ENCODE assay signal across 8 mouse cellular contexts in genomic region chr3:153912546-153913509, GRCm38 (mm10). TPM values are rescaled to one million over a fixed set of nuclear protein-coding genes. Genes with fewer than 3 reads are reported as not detected.
DNase-seq lines count a peak whose midpoint lies in the region; ATAC-seq and TF ChIP-seq lines count a peak whose summit lies in the region.

TSS of gene Rabggtb (minus strand) at chr3:153913009.

- no peak for TF ChIP-seq CTCF in brain, embryonic 14.5 days (IDR thresholded peaks at IDR 0.05; ENCODE audit: borderline replicate concordance, extremely low read depth, insufficient read depth, insufficient read length)
- TF ChIP-seq CTCF in kidney, postnatal 0 days (IDR thresholded peaks at IDR 0.05; ENCODE audit: low read depth): no peak

- H3K27me3 ChIP-seq in erythroblast, embryonic 14.5 days (ENCODE audit: control insufficient read depth): no peaks in the 10 kb centered on the region
- no peaks in the 10 kb centered on the region for H3K27me3 ChIP-seq in heart, embryonic 12.5 days (replicated peaks)
- no peaks in the 10 kb centered on the region for H3K27me3 ChIP-seq in kidney, postnatal 0 days (ENCODE audit: insufficient read depth, low read length)
- no peaks in the 10 kb centered on the region for H3K27me3 ChIP-seq in liver, embryonic 11.5 days (replicated peaks; ENCODE audit: control insufficient read depth, insufficient read depth, low read length)
- H3K27me3 ChIP-seq in stomach, embryonic 14.5 days (ENCODE audit: control insufficient read depth, insufficient read depth, low read length): no peaks in the 10 kb centered on the region

- ATAC-seq in heart, embryonic 12.5 days (ENCODE audit: insufficient number of reproducible peaks, low FRiP score): peak; percentile 96
- peak; percentile 97 for ATAC-seq in kidney, postnatal 0 days (replicated peaks; ENCODE audit: low FRiP score, low read depth)
- peak; percentile 92 for ATAC-seq in liver, embryonic 11.5 days (replicated peaks; ENCODE audit: low FRiP score)
- ATAC-seq in stomach, embryonic 14.5 days (ENCODE audit: insufficient number of reproducible peaks, insufficient read depth, low FRiP score, low read depth): peak; percentile 98

- peaks cover 53% of the 10 kb centered on the region for H3K4me1 ChIP-seq in erythroblast, embryonic 14.5 days (ENCODE audit: control insufficient read depth)
- H3K4me1 ChIP-seq in heart, embryonic 12.5 days (replicated peaks): peaks cover 41% of the 10 kb centered on the region
- H3K4me1 ChIP-seq in kidney, postnatal 0 days (replicated peaks; ENCODE audit: insufficient read depth, low read length): peaks cover 15% of the 10 kb centered on the region; the same call in 1 of the 2 replicates
- H3K4me1 ChIP-seq in liver, embryonic 11.5 days (replicated peaks; ENCODE audit: control insufficient read depth, insufficient read depth, low read length): peaks cover 35% of the 10 kb centered on the region
- H3K4me1 ChIP-seq in stomach, embryonic 14.5 days (ENCODE audit: control insufficient read depth, insufficient read depth, low read length): peaks cover 22% of the 10 kb centered on the region

- H3K36me3 ChIP-seq in erythroblast, embryonic 14.5 days (ENCODE audit: control insufficient read depth): peaks cover 41% of the 10 kb centered on the region
- peaks cover 38% of the 10 kb centered on the region for H3K36me3 ChIP-seq in heart, embryonic 12.5 days
- H3K36me3 ChIP-seq in kidney, postnatal 0 days (ENCODE audit: insufficient read depth, low read length): peaks cover 24% of the 10 kb centered on the region
- H3K36me3 ChIP-seq in liver, embryonic 11.5 days (ENCODE audit: control insufficient read depth, insufficient read depth, low read length): peaks cover 35% of the 10 kb centered on the region
- H3K36me3 ChIP-seq in stomach, embryonic 14.5 days (ENCODE audit: control insufficient read depth, insufficient read depth, low read length): peaks cover 34% of the 10 kb centered on the region

- peak within 1 kb of the TSS; percentile 99 for H3K9ac ChIP-seq in heart, embryonic 12.5 days
- H3K9ac ChIP-seq in kidney, postnatal 0 days (ENCODE audit: low read depth, low read length): peak within 1 kb of the TSS; percentile 95
- H3K9ac ChIP-seq in liver, embryonic 11.5 days (ENCODE audit: low read depth, low read length): peak within 1 kb of the TSS; percentile 100
- peak within 1 kb of the TSS; percentile 98 for H3K9ac ChIP-seq in stomach, embryonic 14.5 days (replicated peaks; ENCODE audit: low read depth, low read length)

- peak within 1 kb of the TSS; percentile 93 for H3K27ac ChIP-seq in heart, embryonic 12.5 days (ENCODE audit: poor library complexity, severe bottlenecking)
- H3K27ac ChIP-seq in kidney, postnatal 0 days: peak within 1 kb of the TSS; percentile 93
- H3K27ac ChIP-seq in liver, embryonic 11.5 days (ENCODE audit: low read depth, low read length): peak within 1 kb of the TSS; percentile 95
- peak within 1 kb of the TSS; percentile 89 for H3K27ac ChIP-seq in stomach, embryonic 14.5 days (ENCODE audit: low read length)

- under 1% methylated on average over 65 of the region's 65 CpGs for WGBS in heart, embryonic 12.5 days
- WGBS in kidney, postnatal 0 days: under 1% methylated on average over 65 of the region's 65 CpGs
- whole genome bisulfite sequencing in liver, embryonic 11.5 days: under 1% methylated on average over 56 of the region's 65 CpGs
- WGBS in stomach, embryonic 14.5 days: under 1% methylated on average over 65 of the region's 65 CpGs

- peak; percentile 96 to 97 for DNase-seq in B cell, adult 2 months
- peak; percentile 98 for DNase-seq in brain, embryonic 14.5 days (ENCODE audit: low read depth)
- DNase-seq in kidney, postnatal 0 days (ENCODE audit: low spot score): peak; percentile 97
- DNase-seq in liver, embryonic 11.5 days (ENCODE audit: low spot score): peak; percentile 94
- peak; percentile 97 for DNase-seq in naive thymus-derived CD4-positive, alpha-beta T cell, adult 2 months (ENCODE audit: low read depth)

- peak within 1 kb of the TSS; percentile 75 for H3K4me3 ChIP-seq in erythroblast, embryonic 14.5 days (replicated peaks)
- peak within 1 kb of the TSS; percentile 90 for H3K4me3 ChIP-seq in heart, embryonic 12.5 days
- H3K4me3 ChIP-seq in kidney, postnatal 0 days (replicated peaks; ENCODE audit: low read depth, low read length): peak within 1 kb of the TSS; percentile 83
- H3K4me3 ChIP-seq in liver, embryonic 11.5 days (ENCODE audit: low read depth, low read length): peak within 1 kb of the TSS; percentile 90
- peak within 1 kb of the TSS; percentile 89 for H3K4me3 ChIP-seq in stomach, embryonic 14.5 days (ENCODE audit: low read depth, low read length)

- H3K4me2 ChIP-seq in heart, embryonic 12.5 days: peak within 1 kb of the TSS; percentile 84
- H3K4me2 ChIP-seq in kidney, postnatal 0 days (ENCODE audit: low read length): peak within 1 kb of the TSS; percentile 74
- peak within 1 kb of the TSS; percentile 92 for H3K4me2 ChIP-seq in liver, embryonic 11.5 days
- peak within 1 kb of the TSS; percentile 54 for H3K4me2 ChIP-seq in stomach, embryonic 14.5 days (replicated peaks; ENCODE audit: low read depth, low read length)

- peak; percentile 89 for TF ChIP-seq POLR2A in brain, embryonic 14.5 days (IDR thresholded peaks at IDR 0.05; ENCODE audit: borderline replicate concordance, extremely low read depth, insufficient read depth, insufficient read length, poor library complexity, severe bottlenecking)

- no peaks in the 10 kb centered on the region for H3K9me3 ChIP-seq in erythroblast, embryonic 14.5 days (ENCODE audit: control insufficient read depth, low read length)
- no peaks in the 10 kb centered on the region for H3K9me3 ChIP-seq in heart, embryonic 12.5 days (replicated peaks)
- H3K9me3 ChIP-seq in kidney, postnatal 0 days (replicated peaks; ENCODE audit: low read length): no peaks in the 10 kb centered on the region
- no peaks in the 10 kb centered on the region for H3K9me3 ChIP-seq in liver, embryonic 11.5 days (ENCODE audit: control insufficient read depth, low read length)
- H3K9me3 ChIP-seq in stomach, embryonic 14.5 days (ENCODE audit: control insufficient read depth, low read depth, low read length): no peaks in the 10 kb centered on the region

RNA-seq across cellular contexts. Expression of gene Rabggtb, which starts in this region (rescaled TPM):
- polyA plus RNA-seq in brain, embryonic 14.5 days (2012; rRNA removed): 65.9 and 84.1 TPM in 2 replicates
- polyA plus RNA-seq in erythroblast, embryonic 14.5 days (2012): 0.82 and 1.2 TPM in 2 replicates
- polyA plus RNA-seq in heart, embryonic 12.5 days (2016; fragmentation: Nextera tagmentation; extraction: Ambion mirVana): 51.5 and 52.6 TPM in 2 replicates
- polyA plus RNA-seq in kidney, postnatal 0 days (2015; fragmentation: Nextera tagmentation; extraction: Ambion mirVana): 54.6 and 55.0 TPM in 2 replicates
- 86.9 and 95.9 TPM in 2 replicates for polyA plus RNA-seq in liver, embryonic 11.5 days (2014; fragmentation: Nextera tagmentation; extraction: Ambion mirVana)
- polyA plus RNA-seq in stomach, embryonic 14.5 days (2014; fragmentation: Nextera tagmentation; extraction: Ambion mirVana): 51.2 and 59.9 TPM in 2 replicates

Comparison
In these comparisons a context has a peak if more than half of its experiments do, and no peak if none do; other contexts are left out.
1. Peak in every context shown above with its lines: DNase-seq, ATAC-seq, H3K4me3 ChIP-seq and H3K27ac ChIP-seq.
2. RNA of gene Rabggtb (polyA plus RNA-seq): 86.9 to 95.9 TPM in liver, embryonic 11.5 days, 65.9 to 84.1 TPM in brain, embryonic 14.5 days, 54.6 to 55.0 TPM in kidney, postnatal 0 days, 51.5 to 52.6 TPM in heart, embryonic 12.5 days and 51.2 to 59.9 TPM in stomach, embryonic 14.5 days; 0.82 to 1.2 TPM in erythroblast, embryonic 14.5 days; every median in the first group is over 10 times any median in the second.